Mouse (Mus musculus): ENCODE results near the gene Sertm1.

DNA sequence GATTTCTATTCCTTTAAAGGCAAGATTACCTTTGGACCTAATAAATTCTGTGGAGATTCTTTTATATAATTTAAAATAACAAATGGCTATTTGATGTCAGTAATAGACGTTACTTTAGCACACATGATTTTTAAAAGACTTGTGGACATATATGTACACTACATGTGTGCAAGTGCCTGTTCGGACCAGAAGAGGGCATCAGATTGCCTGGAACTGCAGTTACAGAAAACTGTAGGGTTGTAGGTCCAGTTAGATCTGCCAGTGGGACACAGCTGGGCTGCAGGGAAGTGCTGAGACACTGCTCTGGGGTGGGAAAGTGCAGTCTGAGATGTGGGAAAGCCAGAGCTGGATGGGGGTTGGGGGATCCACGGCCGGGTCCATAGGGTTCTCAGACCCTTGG lies 16.9 kb upstream of the Sertm1 start:
- TF ChIP-seq CTCF (IDR thresholded peaks at IDR 0.05; ENCODE audit: low read depth) (0 out of 2 replicates have a peak, but pooled peaks have one; percentile 4), EP300 (IDR thresholded peaks at IDR 0.05; ENCODE audit: low read depth) (no peak)

Measured in liver, embryonic 14.5 days (tissue).